Mouse (Mus musculus) leukemia stem cell, adult 10-12 weeks (primary cell): ENCODE data around the gene Spen. TPM values are rescaled to one million over a fixed set of nuclear protein-coding genes. Genes with fewer than 3 reads are reported as not detected.

Experiments
- polyA plus RNA-seq: library from polyadenylated mRNA; stranded (reverse); fragments of >175 nt; gene quantifications from 2 replicates; pipeline ENCODE4 v1.2.3, GENCODE M21; 2012; ENCODE audit warnings: low replicate concordance

Gene Spen
- polyA plus RNA-seq: 261 and 418 TPM in 2 replicates

GRCm38 (mm10) chr4:141538408-141539212, at the start of gene Spen:
Gene Spen, minus strand, starts transcription at chr4:141538597.

GRCm38 (mm10) chr4:141444451-141445327, 93.7 kb downstream of the Spen start, which contains the start of gene Zbtb17:
Gene Zbtb17, plus strand, starts transcription at chr4:141444654.

GRCm38 (mm10) chr4:141435974-141436373, 102.4 kb downstream of the Spen start, which contains the start of gene Srarp:
Gene Srarp, minus strand, starts transcription at chr4:141436105.

GRCm38 (mm10) chr4:141420192-141420829, 118.1 kb downstream of the Spen start, which contains the start of gene Hspb7:
Gene Hspb7, plus strand, starts transcription at chr4:141420779.

Other genes starting within 250 kb of the Spen start
- gene Epha2, start 237.4 kb downstream of the Spen start, polyA plus RNA-seq: 0.34 and 0.42 TPM in 2 replicates
- gene Fam131c, start 170.4 kb downstream of the Spen start, polyA plus RNA-seq: not detected in 2 replicates
- gene Clcnka, start 139.9 kb downstream of the Spen start, polyA plus RNA-seq: not detected in 2 replicates
- 0.66 TPM in 1 of 2 replicates, not detected in the other for gene Clcnkb, start 122.6 kb downstream of the Spen start, polyA plus RNA-seq
- not detected in 2 replicates for gene Hspb7, start 117.8 kb downstream of the Spen start, polyA plus RNA-seq
- gene Srarp, start 102.5 kb downstream of the Spen start, polyA plus RNA-seq: not detected in 2 replicates
- gene Zbtb17, start 93.9 kb downstream of the Spen start, polyA plus RNA-seq: 33.7 and 37.3 TPM in 2 replicates
- 2.7 TPM in 2 replicates for gene Fblim1, start 67.5 kb upstream of the Spen start, polyA plus RNA-seq
- 0.39 and 0.51 TPM in 2 replicates for gene Tmem82, start 80.0 kb upstream of the Spen start, polyA plus RNA-seq
- gene Slc25a34, start 85.2 kb upstream of the Spen start, polyA plus RNA-seq: not detected in 2 replicates
- 22.8 and 33.3 TPM in 2 replicates for gene Plekhm2, start 126.3 kb upstream of the Spen start, polyA plus RNA-seq
- gene Rsc1a1, start 147.0 kb upstream of the Spen start, polyA plus RNA-seq: 12.9 TPM in 1 of 2 replicates, not detected in the other
- gene Ddi2, start 184.8 kb upstream of the Spen start, polyA plus RNA-seq: 3.7 and 18.6 TPM in 2 replicates
- gene Agmat, start 208.1 kb upstream of the Spen start, polyA plus RNA-seq: not detected in 2 replicates